Mouse (Mus musculus): ENCODE measurements around the gene Asic2. TPM values are rescaled to one million over a fixed set of nuclear protein-coding genes. Genes with fewer than 3 reads are reported as not detected.

The Asic2 gene
- polyA plus RNA-seq, 1 experiment from 2014 or later = 0.07 TPM

GRCm38 (mm10) chr11:80903426-80903825 is 1064.8 kb downstream of the Asic2 start:
- no peak for ATAC-seq (ENCODE audit: extremely low read depth, insufficient number of reproducible peaks, low FRiP score, low TSS enrichment)
- H3K27ac ChIP-seq (replicated peaks) = no peak overlapping the region
- H3K9ac ChIP-seq = no peak overlapping the region
- no peak overlapping the region for H3K4me3 ChIP-seq
- H3K9me3 ChIP-seq = no peaks in the 10 kb centered on the region
- no peaks in the 10 kb centered on the region for H3K36me3 ChIP-seq
- no peak overlapping the region for H3K4me2 ChIP-seq
- no peaks in the 10 kb centered on the region; the same call in 1 of the 2 replicates for H3K27me3 ChIP-seq (replicated peaks)
- H3K4me1 ChIP-seq = no peaks in the 10 kb centered on the region
- WGBS = 86% methylated on average over 10 of the region's 10 CpGs

GRCm38 (mm10) chr11:80902664-80903063 is 1065.6 kb downstream of the Asic2 start:
- Histone ChIP-seq H3K4me3 (no peak overlapping the region), H3K4me1 (no peaks in the 10 kb centered on the region), H3K27ac (replicated peaks) (no peak overlapping the region), H3K27me3 (replicated peaks) (no peaks in the 10 kb centered on the region; the same call in 1 of the 2 replicates), H3K9ac (no peak overlapping the region), H3K4me2 (no peak overlapping the region), H3K9me3 (no peaks in the 10 kb centered on the region), H3K36me3 (no peaks in the 10 kb centered on the region)
- WGBS = 59% methylated on average over 7 of the region's 7 CpGs
- no peak for ATAC-seq (ENCODE audit: extremely low read depth, insufficient number of reproducible peaks, low FRiP score, low TSS enrichment)

GRCm38 (mm10) chr11:80900555-80900954 is 1067.7 kb downstream of the Asic2 start:
- Histone ChIP-seq H3K4me1 (no peaks in the 10 kb centered on the region), H3K9me3 (no peaks in the 10 kb centered on the region), H3K27ac (replicated peaks) (no peak overlapping the region), H3K27me3 (replicated peaks) (no peaks in the 10 kb centered on the region; the same call in 1 of the 2 replicates), H3K4me2 (no peak overlapping the region), H3K4me3 (no peak overlapping the region), H3K36me3 (no peaks in the 10 kb centered on the region), H3K9ac (no peak overlapping the region)
- no peak for ATAC-seq (ENCODE audit: extremely low read depth, insufficient number of reproducible peaks, low FRiP score, low TSS enrichment)
- 63% methylated on average over 4 of the region's 4 CpGs for WGBS

GRCm38 (mm10) chr11:80895853-80896252 is 1072.4 kb downstream of the Asic2 start:
- no peak overlapping the region for H3K9ac ChIP-seq
- no peak for ATAC-seq (ENCODE audit: extremely low read depth, insufficient number of reproducible peaks, low FRiP score, low TSS enrichment)
- no peaks in the 10 kb centered on the region for H3K9me3 ChIP-seq
- no peak overlapping the region for H3K4me2 ChIP-seq
- 78% methylated on average over 3 of the region's 3 CpGs for WGBS
- no peaks in the 10 kb centered on the region for H3K36me3 ChIP-seq
- no peak overlapping the region for H3K4me3 ChIP-seq
- H3K4me1 ChIP-seq = no peaks in the 10 kb centered on the region
- peaks cover 3% of the 10 kb centered on the region for H3K27me3 ChIP-seq (replicated peaks)
- H3K27ac ChIP-seq (replicated peaks) = no peak overlapping the region

- Histone ChIP-seq H3K4me2 (no peak overlapping the region), H3K27me3 (replicated peaks) (peaks cover 42% of the 10 kb centered on the region), H3K36me3 (no peaks in the 10 kb centered on the region), H3K27ac (replicated peaks) (no peak overlapping the region), H3K4me3 (no peak overlapping the region), H3K9me3 (no peaks in the 10 kb centered on the region), H3K9ac (no peak overlapping the region), H3K4me1 (no peaks in the 10 kb centered on the region)
- no peak for ATAC-seq (ENCODE audit: extremely low read depth, insufficient number of reproducible peaks, low FRiP score, low TSS enrichment)
- WGBS = 16% methylated on average over 7 of the region's 7 CpGs
These were observed 1078.8 kb downstream of the Asic2 start for GRCm38 (mm10) chr11:80889336-80890063.

- Histone ChIP-seq H3K4me2 (no peak overlapping the region), H3K27me3 (replicated peaks) (peaks cover 46% of the 10 kb centered on the region), H3K4me3 (no peak overlapping the region), H3K9ac (no peak overlapping the region), H3K4me1 (no peaks in the 10 kb centered on the region), H3K27ac (replicated peaks) (no peak overlapping the region), H3K36me3 (no peaks in the 10 kb centered on the region), H3K9me3 (no peaks in the 10 kb centered on the region)
- ATAC-seq (ENCODE audit: extremely low read depth, insufficient number of reproducible peaks, low FRiP score, low TSS enrichment) = no peak
- WGBS = 61% methylated on average over 3 of the region's 3 CpGs
These were observed 1081.2 kb downstream of the Asic2 start for GRCm38 (mm10) chr11:80887021-80887420.

- 74% methylated on average over 7 of the region's 7 CpGs for WGBS
- H3K9ac ChIP-seq = no peak overlapping the region
- H3K4me3 ChIP-seq = no peak overlapping the region
- H3K27me3 ChIP-seq (replicated peaks) = peaks cover 46% of the 10 kb centered on the region
- H3K9me3 ChIP-seq = no peaks in the 10 kb centered on the region
- no peaks in the 10 kb centered on the region for H3K36me3 ChIP-seq
- ATAC-seq (ENCODE audit: extremely low read depth, insufficient number of reproducible peaks, low FRiP score, low TSS enrichment) = no peak
- H3K4me2 ChIP-seq = no peak overlapping the region
- no peak overlapping the region for H3K27ac ChIP-seq (replicated peaks)
- no peaks in the 10 kb centered on the region for H3K4me1 ChIP-seq
These were observed 1081.9 kb downstream of the Asic2 start for GRCm38 (mm10) chr11:80886365-80886764.

- no peak overlapping the region for H3K27ac ChIP-seq (replicated peaks)
- no peak overlapping the region for H3K9ac ChIP-seq
- no peak overlapping the region for H3K4me3 ChIP-seq
- no peaks in the 10 kb centered on the region for H3K36me3 ChIP-seq
- no peak overlapping the region for H3K4me2 ChIP-seq
- 68% methylated on average over 6 of the region's 6 CpGs for WGBS
- H3K27me3 ChIP-seq (replicated peaks) = peaks cover 31% of the 10 kb centered on the region
- H3K4me1 ChIP-seq = no peaks in the 10 kb centered on the region
- H3K9me3 ChIP-seq = no peaks in the 10 kb centered on the region
- ATAC-seq (ENCODE audit: extremely low read depth, insufficient number of reproducible peaks, low FRiP score, low TSS enrichment) = no peak
These were observed 1083.6 kb downstream of the Asic2 start for GRCm38 (mm10) chr11:80884521-80885231.

- no peak overlapping the region for H3K9ac ChIP-seq
- H3K4me2 ChIP-seq = no peak overlapping the region
- ATAC-seq (ENCODE audit: extremely low read depth, insufficient number of reproducible peaks, low FRiP score, low TSS enrichment) = no peak
- H3K36me3 ChIP-seq = no peaks in the 10 kb centered on the region
- H3K9me3 ChIP-seq = no peaks in the 10 kb centered on the region
- 72% methylated on average over 7 of the region's 7 CpGs for WGBS
- peaks cover 2% of the 10 kb centered on the region for H3K4me1 ChIP-seq
- H3K27me3 ChIP-seq (replicated peaks) = peaks cover 15% of the 10 kb centered on the region; the same call in 1 of the 2 replicates
- H3K27ac ChIP-seq (replicated peaks) = no peak overlapping the region
- no peak overlapping the region for H3K4me3 ChIP-seq
These were observed 1085.9 kb downstream of the Asic2 start for GRCm38 (mm10) chr11:80882229-80882810.

- Histone ChIP-seq H3K27me3 (replicated peaks) (peaks cover 4% of the 10 kb centered on the region; the same call in 1 of the 2 replicates), H3K9me3 (no peaks in the 10 kb centered on the region), H3K27ac (replicated peaks) (no peak overlapping the region), H3K4me3 (no peak overlapping the region), H3K4me2 (no peak overlapping the region), H3K36me3 (no peaks in the 10 kb centered on the region), H3K4me1 (peaks cover 10% of the 10 kb centered on the region), H3K9ac (no peak overlapping the region)
- no peak for ATAC-seq (ENCODE audit: extremely low read depth, insufficient number of reproducible peaks, low FRiP score, low TSS enrichment)
- WGBS = 53% methylated on average over 2 of the region's 2 CpGs
These were observed 1090.2 kb downstream of the Asic2 start for GRCm38 (mm10) chr11:80878026-80878425.

- no peak for ATAC-seq (ENCODE audit: extremely low read depth, insufficient number of reproducible peaks, low FRiP score, low TSS enrichment)
- no peak overlapping the region for H3K4me2 ChIP-seq
- H3K4me1 ChIP-seq = peaks cover 18% of the 10 kb centered on the region
- no peaks in the 10 kb centered on the region for H3K36me3 ChIP-seq
- H3K27ac ChIP-seq (replicated peaks) = no peak overlapping the region
- no peaks in the 10 kb centered on the region; the same call in 1 of the 2 replicates for H3K27me3 ChIP-seq (replicated peaks)
- H3K9ac ChIP-seq = no peak overlapping the region
- H3K4me3 ChIP-seq = no peak overlapping the region
- WGBS = 48% methylated on average over 11 of the region's 11 CpGs
- H3K9me3 ChIP-seq = no peaks in the 10 kb centered on the region
These were observed 1091.1 kb downstream of the Asic2 start for GRCm38 (mm10) chr11:80877131-80877651.

Measured in heart, embryonic 13.5 days (tissue).